Mouse (Mus musculus) gastrocnemius, adult 2 months (tissue): ENCODE results near the gene Gabrr1. TPM values are rescaled to one million over a fixed set of nuclear protein-coding genes. Genes with fewer than 3 reads are reported as not detected.
"Not testable (repeated sequence)": the region's sequence is repeated elsewhere in the genome, so short reads cannot be mapped to it uniquely, and the experiment has no call there.

Source experiments
- DNase-seq: peaks from one replicate; pipeline ENCODE4 v3.0.0; 2022
- H3K27ac ChIP-seq: fragments of 200-600 bp; 2 replicates; pipeline ENCODE4 v1.8.1; 2022; ENCODE audit warnings: mild to moderate bottlenecking
- H3K4me3 ChIP-seq: fragments of 200-600 bp; 2 replicates; pipeline ENCODE4 v1.8.1; 2022; ENCODE audit warnings: mild to moderate bottlenecking, moderate library complexity
- CTCF ChIP-seq: fragments of 200-600 bp; IDR thresholded peaks from 2 replicates; pipeline ENCODE4 v1.8.1; 2022; ENCODE audit warnings: antibody characterized with exemption, mild to moderate bottlenecking, moderate library complexity
- intact Hi-C: fragments of 180-260 bp; cut with DNase I; formaldehyde crosslinking; loops from one replicate; pipeline ENCODE4 v1.15.1; 2025
- long read RNA-seq, 2 experiments: library from polyadenylated mRNA; stranded (forward); transcript quantifications; one replicate each; pipeline ENCODE4 v2.0.0; 2021
- total RNA-seq, 2 experiments: library from RNA; stranded (reverse); gene quantifications; 2 replicates each; pipeline ENCODE4 v1.2.3; 2021

The Gabrr1 gene
- under 1 TPM; 0.20 to 0.38 TPM for total RNA-seq
- long read RNA-seq, experiment 1, result 0 reads
- long read RNA-seq, experiment 2, result 0 reads

DNA sequence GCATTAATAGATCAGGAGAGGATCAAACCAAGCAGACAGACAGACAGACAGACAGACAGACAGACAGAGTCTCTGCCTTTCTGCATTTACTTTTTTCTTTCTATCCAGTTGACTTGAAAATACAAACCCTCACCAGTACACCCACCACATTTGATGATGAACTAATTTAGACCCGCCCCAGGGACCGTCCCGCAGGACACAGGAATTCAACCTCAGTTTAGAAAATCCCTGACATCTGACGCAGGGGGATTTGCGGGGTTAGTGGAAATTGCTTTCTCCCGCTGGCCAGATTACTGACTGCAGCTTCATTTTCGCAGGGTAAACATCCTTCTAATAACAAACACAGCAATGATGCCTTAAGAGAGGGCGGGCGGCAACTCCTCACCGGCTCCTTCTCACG is at the start of gene Gabrr1:
Gene Gabrr1, plus strand, starts transcription at position 301 of the 400 bp plus-strand sequence.
- TF ChIP-seq CTCF, result no peak
- no peak within 1 kb of the TSS for H3K27ac ChIP-seq
- no peak within 1 kb of the TSS for H3K4me3 ChIP-seq
- intact Hi-C loops, result no loop called here
- no peak for DNase-seq

DNA sequence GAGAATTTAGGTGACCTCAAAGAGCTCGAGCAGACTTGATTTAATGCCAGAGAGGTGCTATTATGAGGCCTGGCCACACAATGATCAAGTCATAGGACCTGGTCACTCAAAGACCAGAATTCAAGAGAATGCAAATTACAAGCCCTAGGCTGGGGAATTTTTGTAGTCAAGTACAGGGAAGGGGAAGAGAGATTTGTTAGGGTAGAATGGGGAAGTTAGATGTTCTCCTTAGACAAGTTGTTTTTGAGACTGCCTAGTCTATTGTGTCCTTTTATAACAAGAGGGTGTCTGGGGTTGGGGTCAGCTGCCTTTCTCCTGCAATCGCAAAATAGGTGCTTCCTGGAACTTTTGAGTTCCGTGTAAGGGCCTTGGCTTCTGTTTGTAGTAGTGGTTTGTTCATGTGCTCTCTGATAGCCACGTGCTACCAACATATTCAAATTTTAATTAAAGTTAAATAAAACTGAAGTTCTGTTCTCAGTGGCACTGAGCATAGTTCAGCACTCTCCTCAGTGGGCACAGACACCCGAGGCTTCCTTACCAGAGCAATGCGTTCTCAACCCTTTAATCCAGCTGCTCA is 33.1 kb upstream of the Gabrr1 start:
- intact Hi-C loops, result no loop called here
- DNase-seq, result no peak
- Histone ChIP-seq H3K27ac (no peak overlapping the region), H3K4me3 (no peak overlapping the region)
- TF ChIP-seq CTCF, result no peak

DNA sequence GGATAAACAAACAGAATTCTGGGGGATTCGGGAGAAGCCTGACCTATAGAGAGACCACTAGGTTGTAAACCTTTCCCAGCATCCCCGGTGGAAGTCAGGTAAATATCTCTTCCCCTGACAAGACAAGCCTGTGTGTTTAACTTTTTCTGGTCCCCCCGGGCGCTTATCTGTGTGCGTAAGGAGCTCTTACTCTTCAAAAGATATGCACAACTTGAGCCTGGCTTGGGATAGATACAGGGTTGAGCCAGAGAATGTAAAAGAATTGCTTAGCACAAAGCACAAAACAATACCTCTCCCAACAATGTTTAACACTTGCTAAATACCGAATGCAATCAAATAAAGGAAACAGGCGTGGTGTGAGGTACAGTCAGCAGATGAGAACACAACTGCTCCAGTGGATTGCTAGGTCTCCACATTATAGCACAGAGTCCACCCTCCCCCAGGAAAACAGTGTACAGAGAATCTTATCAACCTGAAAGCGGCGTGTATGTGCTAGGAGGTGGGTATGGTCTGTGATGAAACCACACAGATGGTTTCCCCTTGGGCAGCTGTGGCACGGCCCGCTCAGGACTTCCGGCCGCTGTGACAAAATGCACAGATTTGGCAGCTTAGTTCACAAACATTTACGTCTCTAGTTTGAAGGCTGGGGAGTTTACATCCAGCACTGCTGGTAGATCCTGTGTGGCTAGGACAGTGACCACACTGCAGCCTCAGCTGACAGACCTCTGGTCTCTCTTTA is 22.4 kb upstream of the Gabrr1 start:
- no peak overlapping the region for H3K4me3 ChIP-seq
- no peak for DNase-seq
- intact Hi-C loops, result no loop called here
- H3K27ac ChIP-seq, result no peak overlapping the region
- TF ChIP-seq CTCF, result no peak

DNA sequence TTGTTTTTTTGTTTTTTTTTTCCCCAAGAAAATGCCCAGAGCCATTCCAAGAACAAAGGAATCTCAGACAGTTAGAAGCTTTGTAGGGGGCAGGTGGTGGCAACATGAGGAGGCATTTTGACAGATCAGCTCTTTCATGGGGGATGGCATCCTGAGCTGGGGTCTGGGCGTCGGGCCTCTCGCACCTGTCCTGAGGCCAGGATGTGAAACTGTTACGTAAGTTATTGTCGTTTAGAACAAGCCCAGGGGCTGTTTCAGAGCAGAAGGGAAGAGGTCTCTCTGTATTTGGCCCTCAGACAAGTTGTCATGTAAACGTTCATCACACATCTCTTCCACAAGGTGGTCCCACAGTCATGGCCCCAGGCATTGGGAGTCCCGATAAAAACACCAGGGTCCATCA is 21.5 kb upstream of the Gabrr1 start:
- no peak for TF ChIP-seq CTCF
- intact Hi-C loops, result no loop called here
- Histone ChIP-seq H3K4me3 (no peak overlapping the region), H3K27ac (no peak overlapping the region)
- no peak for DNase-seq

DNA sequence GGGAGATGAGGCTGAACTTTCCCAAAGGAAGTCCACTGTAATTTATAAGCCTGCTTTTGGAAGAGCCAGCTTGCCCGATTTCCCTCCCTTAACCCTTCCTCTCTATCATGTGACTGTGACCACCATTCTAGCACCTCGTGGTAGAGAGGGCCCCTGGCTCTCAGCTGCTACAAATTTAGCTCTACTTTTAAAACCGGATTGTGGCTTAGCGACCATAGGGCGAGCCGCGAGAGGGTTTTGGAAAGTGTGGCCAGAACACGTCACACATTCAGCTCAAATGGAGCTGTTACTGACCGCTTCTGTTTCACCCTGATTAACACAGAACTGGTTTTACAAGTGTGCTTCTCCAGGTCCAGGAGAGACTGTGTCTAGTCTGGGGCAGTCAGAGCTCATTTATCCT is 21.0 kb upstream of the Gabrr1 start:
- Histone ChIP-seq H3K27ac (no peak overlapping the region), H3K4me3 (no peak overlapping the region)
- no peak for TF ChIP-seq CTCF
- intact Hi-C loops, result no loop called here
- DNase-seq, result no peak

DNA sequence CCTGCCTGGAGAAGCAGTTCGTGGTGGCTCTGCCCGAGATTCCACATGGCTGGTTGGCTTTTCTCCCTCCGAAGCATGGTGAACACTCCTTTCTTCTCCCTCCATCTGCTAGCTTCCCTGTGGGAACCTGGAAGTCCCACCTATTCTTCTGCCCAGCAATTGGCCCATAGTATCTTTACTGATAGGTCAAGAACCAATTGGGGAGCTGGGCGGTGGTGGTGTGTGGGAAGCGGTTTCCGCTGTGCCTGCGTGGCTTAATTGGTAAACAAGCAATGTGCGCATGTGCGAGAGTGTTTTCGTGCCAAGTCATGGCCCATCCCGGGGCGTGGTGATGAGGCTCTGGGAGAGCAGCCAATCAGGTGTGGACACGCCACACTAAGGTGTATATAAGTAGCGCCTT is 19.5 kb upstream of the Gabrr1 start:
- H3K4me3 ChIP-seq, DNase-seq, intact Hi-C loops: not testable (repeated sequence)

DNA sequence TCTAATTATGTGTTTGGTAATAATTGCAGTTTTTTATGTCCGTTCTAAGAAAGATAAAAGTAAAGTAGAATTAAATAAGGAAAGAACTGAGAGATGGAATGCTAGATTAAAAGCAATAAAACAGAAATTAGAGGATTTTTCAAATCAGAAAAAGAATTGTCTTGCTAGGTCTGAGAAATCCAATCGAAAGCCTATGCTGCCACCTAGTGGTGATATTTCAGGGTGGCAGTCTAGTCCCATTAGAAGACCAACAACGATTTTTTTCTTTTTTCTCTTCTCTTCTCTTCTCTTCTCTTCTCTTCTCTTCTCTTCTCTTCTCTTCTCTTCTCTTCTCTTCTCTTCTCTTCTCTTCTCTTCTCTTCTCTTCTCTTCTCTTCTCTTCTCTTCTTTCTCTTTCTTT is 13.2 kb upstream of the Gabrr1 start:
- H3K27ac ChIP-seq, result not testable (repeated sequence)

More for the DNA sequence above, 19.5 kb upstream of the Gabrr1 start:
- H3K27ac ChIP-seq, result not testable (repeated sequence)

DNA sequence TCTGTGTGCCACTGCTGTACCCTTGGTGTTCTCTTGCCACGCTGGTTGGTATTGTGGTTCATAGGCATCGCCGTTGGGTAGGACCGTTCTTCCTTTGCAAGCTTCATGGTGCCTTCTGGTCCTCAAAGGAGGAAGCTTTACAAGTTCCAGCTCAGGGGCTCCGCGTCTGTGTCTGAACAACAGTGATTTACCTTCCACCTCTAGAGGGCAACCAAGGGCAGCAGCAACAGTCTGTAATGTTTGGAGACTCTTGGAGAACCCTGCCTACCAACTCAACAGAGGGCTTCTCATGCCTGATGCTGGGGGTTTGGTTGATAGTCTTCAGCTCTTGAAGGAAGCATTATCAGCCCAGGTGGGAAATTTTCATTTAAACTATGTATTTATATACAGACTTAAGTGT is 7.8 kb upstream of the Gabrr1 start:
- H3K4me3 ChIP-seq, result no peak overlapping the region
- intact Hi-C loops, result loop anchor here (2.0 kb wide), 1 partner anchor 168 kb away; no protein-coding TSS in a partner anchor
- peak; percentile 53 for DNase-seq
- no peak overlapping the region for H3K27ac ChIP-seq
- TF ChIP-seq CTCF, result peak; percentile 76

More for the DNA sequence above, 13.2 kb upstream of the Gabrr1 start:
- peak; percentile 76 for DNase-seq
- H3K4me3 ChIP-seq, result not testable (repeated sequence)
- peak; percentile 82 for TF ChIP-seq CTCF
- intact Hi-C loops, result loop anchor here (2.0 to 5.0 kb wide), 4 partner anchors 52 to 532 kb away; partner anchors contain the start of genes Ankrd6 and Ube2j1

DNA sequence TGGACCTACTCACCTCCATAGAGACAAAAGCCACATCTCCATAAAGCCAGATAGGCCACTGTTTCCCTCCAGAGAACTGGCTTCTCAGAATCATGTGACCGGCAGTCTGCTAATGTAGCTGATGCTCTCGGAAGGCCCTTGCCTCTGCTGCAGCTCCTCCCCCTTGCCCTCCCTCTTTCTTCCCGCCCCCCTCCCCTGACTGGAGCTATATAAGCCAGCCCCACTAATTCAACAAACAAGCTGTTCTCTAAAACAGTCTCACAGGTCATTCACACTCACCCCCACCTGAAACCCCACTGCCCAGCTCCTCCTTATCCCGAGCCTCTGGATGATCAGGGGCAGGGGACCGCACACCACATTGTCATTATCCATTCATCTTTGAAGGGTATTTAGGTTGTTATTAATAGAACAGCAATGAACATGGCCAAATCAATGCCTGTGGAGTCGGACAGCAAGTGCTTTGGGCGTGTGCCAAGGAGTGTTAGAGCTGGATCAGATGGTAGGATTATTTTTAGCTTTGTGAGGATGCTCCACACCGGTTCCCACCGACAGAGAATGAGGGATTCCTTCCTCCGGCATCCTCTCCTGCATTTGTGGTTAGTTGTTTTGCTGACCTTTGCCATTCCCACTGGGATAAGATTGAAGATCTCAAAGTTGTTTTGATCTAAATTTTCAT is 6.8 kb upstream of the Gabrr1 start:
- DNase-seq, result peak; percentile 54
- Histone ChIP-seq H3K27ac (peak overlapping the region; percentile 20; the same call in 1 of the 2 replicates), H3K4me3 (no peak overlapping the region)
- intact Hi-C loops, result loop anchor here (2.0 kb wide), 1 partner anchor 167 kb away; no protein-coding TSS in a partner anchor
- no peak for TF ChIP-seq CTCF

DNA sequence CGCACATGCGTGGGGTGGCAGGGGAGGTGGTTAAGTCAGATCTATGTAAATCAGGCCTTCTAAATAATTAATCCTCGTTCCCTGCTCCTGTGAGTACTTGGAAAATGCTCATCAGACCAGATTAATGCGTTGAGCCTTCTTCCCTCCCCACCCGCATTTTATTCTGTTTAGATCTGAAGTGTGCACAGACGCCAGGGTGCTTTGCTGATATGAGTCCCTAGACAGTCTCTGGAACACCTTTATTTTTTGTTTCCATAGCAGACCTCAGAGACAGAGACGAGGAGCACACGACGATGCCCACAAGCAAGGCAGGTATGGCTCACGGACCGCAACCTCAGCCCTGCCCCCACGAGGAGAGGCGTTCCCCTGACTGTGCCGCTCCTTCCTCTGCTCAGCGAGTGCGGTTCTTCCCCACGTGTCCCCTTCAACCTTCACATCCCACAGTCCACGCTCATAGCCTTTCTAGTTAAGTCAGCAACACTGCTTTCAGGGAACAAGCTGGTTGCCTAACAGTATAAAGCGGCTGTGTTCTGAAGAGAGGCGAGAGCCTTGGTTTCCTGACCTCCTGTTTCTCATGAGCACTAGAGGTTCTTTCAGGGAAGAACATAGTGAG is 14.5 kb downstream of the Gabrr1 start:
- Histone ChIP-seq H3K27ac (no peak overlapping the region), H3K4me3 (no peak overlapping the region)
- no peak for TF ChIP-seq CTCF
- DNase-seq, result no peak
- intact Hi-C loops, result no loop called here

DNA sequence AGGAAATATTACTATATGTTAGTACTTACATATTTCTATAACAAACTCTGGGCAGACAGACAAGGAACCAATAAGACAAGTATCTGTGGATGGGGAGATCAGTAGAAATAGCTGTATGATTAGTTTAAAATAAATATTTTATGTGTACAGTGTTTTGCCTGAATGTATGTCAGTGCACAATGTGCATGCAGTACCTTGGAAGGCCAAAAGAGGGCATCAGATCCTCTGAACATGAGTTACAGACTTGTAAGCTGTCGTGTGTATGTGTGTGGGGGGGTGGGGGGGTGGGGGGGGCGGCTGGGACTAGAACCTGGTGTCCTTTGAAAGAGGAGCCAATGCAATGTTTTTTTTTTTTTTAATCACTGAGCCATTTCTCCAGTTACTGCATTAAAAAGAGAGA is 15.5 kb downstream of the Gabrr1 start:
- H3K4me3 ChIP-seq, result no peak overlapping the region
- peak; percentile 61 for DNase-seq
- H3K27ac ChIP-seq, result no peak overlapping the region
- TF ChIP-seq CTCF, result peak; percentile 65
- intact Hi-C loops, result loop anchor here (1.0 kb wide), 2 partner anchors 56 to 145 kb away; no protein-coding TSS in a partner anchor

DNA sequence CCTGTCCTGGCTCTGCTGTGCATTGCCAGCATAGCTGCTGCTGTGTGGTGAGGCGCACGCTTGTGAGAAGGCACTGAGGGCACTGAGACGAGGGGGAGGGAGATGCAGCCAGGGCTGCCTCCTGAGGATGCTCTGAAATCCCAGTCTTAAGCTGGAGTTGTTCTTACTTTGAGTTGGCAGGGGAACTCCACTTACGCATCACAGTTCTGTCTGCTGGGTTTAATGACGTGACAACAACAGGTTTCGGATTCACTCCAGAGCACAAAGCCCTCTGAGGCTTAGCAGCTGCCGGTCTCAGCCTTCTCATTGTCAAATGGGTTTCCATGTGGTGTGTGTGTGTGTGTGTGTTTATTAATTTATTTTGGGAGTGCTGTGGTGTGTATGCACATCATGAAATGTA is 16.8 kb downstream of the Gabrr1 start:
- intact Hi-C loops, result no loop called here
- no peak for TF ChIP-seq CTCF
- no peak for DNase-seq

More for the DNA sequence above, 16.8 kb downstream of the Gabrr1 start:
- no peak overlapping the region for H3K4me3 ChIP-seq
- no peak overlapping the region for H3K27ac ChIP-seq
